Mouse (Mus musculus): ENCODE measurements around the gene Cdh23. TPM values are rescaled to one million over a fixed set of nuclear protein-coding genes. Genes with fewer than 3 reads are reported as not detected.

The Cdh23 gene
- polyA plus RNA-seq, 1 experiment from 2014 or later: 7.8 TPM

DNA sequence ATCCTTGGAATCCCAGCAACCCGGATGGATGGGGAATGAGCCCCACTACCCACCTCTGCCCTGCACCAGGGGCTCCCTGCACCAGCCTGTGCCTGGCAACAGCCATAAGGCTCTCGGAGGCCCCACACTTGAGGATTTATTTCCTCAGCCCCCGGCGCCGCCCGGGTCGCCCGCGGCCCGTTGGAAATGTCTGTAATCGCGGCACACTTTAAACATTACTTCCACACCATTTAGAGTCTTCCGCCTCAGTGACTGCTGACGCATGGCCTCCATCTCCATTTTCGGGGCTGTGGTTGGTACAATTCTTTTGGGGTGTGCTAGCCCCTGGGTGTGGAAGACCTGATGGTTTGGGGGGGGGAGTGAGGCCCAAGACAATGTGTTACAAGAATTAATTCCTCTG, 113.3 kb downstream of the Cdh23 start:
- Histone ChIP-seq H3K36me3 (replicated peaks) (no peaks in the 10 kb centered on the region), H3K4me2 (no peak overlapping the region), H3K4me1 (peaks cover 8% of the 10 kb centered on the region; the same call in 1 of the 2 replicates), H3K4me3 (no peak overlapping the region), H3K27ac (no peak overlapping the region), H3K9me3 (no peaks in the 10 kb centered on the region), H3K27me3 (replicated peaks) (0 out of 2 replicates have a peak, but pooled peaks cover 4% of the 10 kb centered on the region), H3K9ac (no peak overlapping the region)
- ATAC-seq (replicated peaks): 0 out of 2 replicates have a peak, but pooled peaks have one; percentile 12
- WGBS: 65% methylated on average over 15 of the region's 15 CpGs

- ATAC-seq (replicated peaks): no peak
- WGBS: 73% methylated on average over 15 of the region's 15 CpGs
- no peaks in the 10 kb centered on the region for H3K36me3 ChIP-seq (replicated peaks)
- H3K4me1 ChIP-seq: peaks cover 14% of the 10 kb centered on the region; the same call in 1 of the 2 replicates
- H3K27me3 ChIP-seq (replicated peaks): 0 out of 2 replicates have a peak, but pooled peaks cover 4% of the 10 kb centered on the region
- no peaks in the 10 kb centered on the region for H3K9me3 ChIP-seq
- no peak overlapping the region for H3K4me3 ChIP-seq
- H3K27ac ChIP-seq: no peak overlapping the region
- no peak overlapping the region for H3K4me2 ChIP-seq
- H3K9ac ChIP-seq: no peak overlapping the region
Measured at GRCm38 (mm10) chr10:60580666-60581065, 115.6 kb downstream of the Cdh23 start.

GRCm38 (mm10) chr10:60578738-60579538, 117.4 kb downstream of the Cdh23 start:
- Histone ChIP-seq H3K27me3 (replicated peaks) (no peaks in the 10 kb centered on the region), H3K4me3 (no peak overlapping the region), H3K9ac (no peak overlapping the region), H3K27ac (no peak overlapping the region), H3K4me1 (peaks cover 9% of the 10 kb centered on the region; the same call in 1 of the 2 replicates), H3K36me3 (replicated peaks) (no peaks in the 10 kb centered on the region), H3K9me3 (no peaks in the 10 kb centered on the region), H3K4me2 (no peak overlapping the region)
- no peak for ATAC-seq (replicated peaks)
- WGBS: 72% methylated on average over 12 of the region's 12 CpGs

GRCm38 (mm10) chr10:60577920-60578737, 118.2 kb downstream of the Cdh23 start:
- no peak; the same call in 1 of the 2 replicates for ATAC-seq (replicated peaks)
- 87% methylated on average over 12 of the region's 12 CpGs for WGBS
- Histone ChIP-seq H3K4me1 (peaks cover 9% of the 10 kb centered on the region; the same call in 1 of the 2 replicates), H3K4me2 (no peak overlapping the region), H3K4me3 (no peak overlapping the region), H3K36me3 (replicated peaks) (no peaks in the 10 kb centered on the region), H3K9me3 (no peaks in the 10 kb centered on the region), H3K9ac (no peak overlapping the region), H3K27me3 (replicated peaks) (no peaks in the 10 kb centered on the region), H3K27ac (no peak overlapping the region)

DNA sequence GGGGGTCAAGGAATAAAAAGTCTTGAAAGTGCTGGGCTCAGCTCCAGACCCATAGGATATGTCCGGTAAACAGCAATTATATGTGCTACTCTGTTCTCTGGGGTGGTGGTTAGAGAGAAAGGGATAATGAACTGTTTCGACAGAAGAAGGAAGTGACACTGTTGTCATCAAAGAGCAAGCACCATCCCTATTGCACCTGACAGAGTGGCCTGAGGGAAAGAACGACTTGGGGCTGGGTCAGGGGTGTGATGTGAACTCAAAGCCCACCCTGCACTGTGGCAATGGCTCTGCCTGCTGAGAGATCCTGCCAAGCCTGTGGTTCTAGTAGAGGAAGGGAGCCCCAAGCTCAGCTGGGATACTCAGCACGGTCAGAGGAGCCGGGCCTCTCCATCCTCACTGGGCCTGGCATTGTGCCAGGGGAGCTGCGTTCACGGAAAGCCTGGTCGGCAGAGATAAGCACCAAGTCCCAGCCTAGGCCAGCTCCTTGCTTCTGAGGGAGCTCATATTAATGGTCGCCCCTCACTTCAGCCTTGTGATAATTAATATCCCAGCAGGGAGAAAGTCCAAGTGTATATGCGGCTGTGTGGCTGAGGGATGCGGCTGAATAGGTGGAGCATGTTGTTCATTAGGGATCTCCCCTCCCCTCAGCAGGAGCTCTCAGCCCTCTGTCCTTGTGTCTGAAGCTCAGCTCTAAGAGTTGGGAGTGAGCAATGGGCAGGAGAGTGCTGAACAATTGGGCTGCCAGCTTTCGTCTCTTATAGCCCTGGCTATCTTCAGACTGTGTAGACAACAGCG, 119.0 kb downstream of the Cdh23 start:
- Histone ChIP-seq H3K4me2 (no peak overlapping the region), H3K36me3 (replicated peaks) (no peaks in the 10 kb centered on the region), H3K9me3 (no peaks in the 10 kb centered on the region), H3K9ac (no peak overlapping the region), H3K27me3 (replicated peaks) (no peaks in the 10 kb centered on the region), H3K27ac (no peak overlapping the region), H3K4me3 (no peak overlapping the region), H3K4me1 (peaks cover 9% of the 10 kb centered on the region; the same call in 1 of the 2 replicates)
- peak; percentile 61 for ATAC-seq (replicated peaks)
- WGBS: 42% methylated on average over 13 of the region's 13 CpGs

GRCm38 (mm10) chr10:60574851-60575250, 121.4 kb downstream of the Cdh23 start:
- no peak overlapping the region for H3K4me2 ChIP-seq
- no peak overlapping the region for H3K9ac ChIP-seq
- no peak for ATAC-seq (replicated peaks)
- peaks cover 9% of the 10 kb centered on the region; the same call in 1 of the 2 replicates for H3K4me1 ChIP-seq
- no peaks in the 10 kb centered on the region for H3K9me3 ChIP-seq
- H3K27ac ChIP-seq: no peak overlapping the region
- H3K4me3 ChIP-seq: no peak overlapping the region
- 91% methylated on average over 3 of the region's 3 CpGs for WGBS
- H3K36me3 ChIP-seq (replicated peaks): no peaks in the 10 kb centered on the region
- no peaks in the 10 kb centered on the region for H3K27me3 ChIP-seq (replicated peaks)

DNA sequence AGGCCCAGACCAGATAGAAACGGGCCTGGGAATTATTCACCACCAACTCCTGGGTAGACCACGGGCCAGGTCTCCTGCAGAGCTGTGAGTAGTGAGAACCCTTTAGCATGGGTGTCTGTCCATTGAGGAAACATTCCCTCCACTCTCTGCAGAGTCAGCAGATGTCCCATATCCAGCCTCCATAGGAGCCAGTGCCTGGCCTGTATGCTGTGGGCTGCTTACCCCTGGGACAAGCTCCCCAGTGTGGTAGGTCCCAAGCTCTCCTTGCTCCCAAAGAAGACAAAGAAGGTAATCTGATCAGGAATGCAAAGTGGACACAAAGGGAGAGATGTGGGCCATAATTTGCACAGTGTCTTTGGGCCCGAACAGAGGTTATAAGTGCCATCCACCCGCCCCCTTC, 124.8 kb downstream of the Cdh23 start:
- no peak overlapping the region for H3K27ac ChIP-seq
- no peak overlapping the region for H3K4me3 ChIP-seq
- no peak overlapping the region for H3K4me2 ChIP-seq
- H3K4me1 ChIP-seq: peaks cover 6% of the 10 kb centered on the region
- no peaks in the 10 kb centered on the region for H3K36me3 ChIP-seq (replicated peaks)
- no peaks in the 10 kb centered on the region for H3K27me3 ChIP-seq (replicated peaks)
- H3K9ac ChIP-seq: no peak overlapping the region
- H3K9me3 ChIP-seq: no peaks in the 10 kb centered on the region
- ATAC-seq (replicated peaks): no peak
- WGBS: 72% methylated on average over 4 of the region's 4 CpGs

DNA sequence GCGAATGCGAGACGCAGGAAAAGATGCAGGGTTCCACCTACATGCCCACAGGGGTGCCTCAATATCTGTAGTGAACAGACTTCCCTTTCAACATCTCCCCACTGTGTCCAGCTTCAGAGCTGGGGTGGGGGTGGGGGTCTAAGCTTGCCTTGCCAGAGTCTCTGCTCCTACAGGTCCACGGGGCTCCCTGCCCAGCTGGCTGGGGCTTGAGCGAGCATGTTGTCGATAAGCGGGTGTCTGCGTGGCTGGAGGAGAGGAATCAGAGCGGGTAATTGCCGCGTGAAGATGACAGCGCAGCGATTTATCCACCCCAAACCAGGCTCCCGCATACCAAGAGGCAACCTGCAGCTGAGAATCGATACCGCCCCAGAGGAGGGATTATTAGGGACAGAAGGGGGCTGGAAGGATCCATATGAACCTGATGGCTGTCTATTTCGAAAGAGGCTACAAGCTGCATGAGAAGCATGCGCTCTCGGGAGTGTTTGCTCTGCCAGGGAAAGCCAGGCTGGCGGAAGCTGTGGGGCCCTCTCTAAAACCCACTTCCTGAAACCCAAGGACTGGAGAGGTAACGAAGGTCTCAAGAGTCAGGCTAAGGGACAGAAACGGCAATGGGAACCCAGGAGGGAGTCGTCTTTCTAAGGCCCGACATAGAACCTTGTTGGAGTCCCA, 129.8 kb downstream of the Cdh23 start:
- H3K27ac ChIP-seq: 0 out of 2 replicates have a peak overlapping the region, but pooled peaks have one; percentile 48
- no peak overlapping the region for H3K9ac ChIP-seq
- WGBS: 39% methylated on average over 24 of the region's 24 CpGs
- peak overlapping the region; percentile 30; the same call in 1 of the 2 replicates for H3K4me2 ChIP-seq
- H3K4me3 ChIP-seq: 0 out of 2 replicates have a peak overlapping the region, but pooled peaks have one; percentile 6
- ATAC-seq (replicated peaks): peak; percentile 60
- H3K36me3 ChIP-seq (replicated peaks): no peaks in the 10 kb centered on the region
- no peaks in the 10 kb centered on the region for H3K9me3 ChIP-seq
- peaks cover 14% of the 10 kb centered on the region for H3K4me1 ChIP-seq
- 0 out of 2 replicates have a peak, but pooled peaks cover 3% of the 10 kb centered on the region for H3K27me3 ChIP-seq (replicated peaks)

- no peak overlapping the region for H3K4me2 ChIP-seq
- WGBS: 76% methylated on average over 6 of the region's 6 CpGs
- ATAC-seq (replicated peaks): no peak
- no peak overlapping the region for H3K27ac ChIP-seq
- no peaks in the 10 kb centered on the region for H3K36me3 ChIP-seq (replicated peaks)
- H3K27me3 ChIP-seq (replicated peaks): 0 out of 2 replicates have a peak, but pooled peaks cover 3% of the 10 kb centered on the region
- no peaks in the 10 kb centered on the region for H3K9me3 ChIP-seq
- no peak overlapping the region for H3K4me3 ChIP-seq
- peaks cover 14% of the 10 kb centered on the region for H3K4me1 ChIP-seq
- no peak overlapping the region for H3K9ac ChIP-seq
Measured at GRCm38 (mm10) chr10:60564136-60564535, 132.2 kb downstream of the Cdh23 start.

- H3K4me3 ChIP-seq: no peak overlapping the region
- H3K27me3 ChIP-seq (replicated peaks): 0 out of 2 replicates have a peak, but pooled peaks cover 3% of the 10 kb centered on the region
- H3K36me3 ChIP-seq (replicated peaks): no peaks in the 10 kb centered on the region
- no peaks in the 10 kb centered on the region for H3K9me3 ChIP-seq
- no peak overlapping the region for H3K4me2 ChIP-seq
- no peak for ATAC-seq (replicated peaks)
- H3K27ac ChIP-seq: no peak overlapping the region
- no peak overlapping the region for H3K9ac ChIP-seq
- H3K4me1 ChIP-seq: peaks cover 18% of the 10 kb centered on the region
- 29% methylated on average over 7 of the region's 7 CpGs for WGBS
Measured at GRCm38 (mm10) chr10:60562946-60563345, 133.3 kb downstream of the Cdh23 start.

DNA sequence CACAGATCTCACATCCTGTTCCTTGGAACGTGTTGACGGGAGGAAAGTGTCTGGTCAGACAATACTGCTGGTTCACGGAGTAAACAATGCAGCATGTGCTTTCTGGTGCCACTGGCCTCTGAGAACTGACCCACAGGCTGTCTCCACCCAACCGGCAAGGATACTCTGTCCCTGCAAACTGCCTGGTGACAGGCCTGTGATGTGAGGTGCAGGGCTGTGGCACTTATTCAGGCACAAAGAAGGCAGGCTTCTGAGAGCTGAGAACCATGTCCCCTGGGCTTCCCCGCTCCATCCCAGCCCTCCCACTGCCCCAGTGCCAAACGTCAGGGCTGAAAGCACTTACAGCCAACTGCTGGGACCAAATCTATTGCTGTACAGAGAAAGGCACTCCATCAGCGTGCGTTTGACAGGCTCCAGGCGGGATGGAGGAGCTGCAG, 137.8 kb downstream of the Cdh23 start:
- no peak for ATAC-seq (replicated peaks)
- Histone ChIP-seq H3K9ac (no peak overlapping the region), H3K4me1 (peaks cover 7% of the 10 kb centered on the region; the same call in 1 of the 2 replicates), H3K9me3 (no peaks in the 10 kb centered on the region), H3K36me3 (replicated peaks) (no peaks in the 10 kb centered on the region), H3K4me2 (no peak overlapping the region), H3K4me3 (no peak overlapping the region), H3K27ac (no peak overlapping the region), H3K27me3 (replicated peaks) (0 out of 2 replicates have a peak, but pooled peaks cover 3% of the 10 kb centered on the region)
- 29% methylated on average over 9 of the region's 9 CpGs for WGBS

All from midbrain, embryonic 15.5 days (tissue).